Mouse (Mus musculus): Measurements from ENCODE around the gene Ddx58. TPM values are rescaled to one million over a fixed set of nuclear protein-coding genes. Genes with fewer than 3 reads are reported as not detected.

Gene Ddx58
- polyA plus RNA-seq, 1 experiment, result 22.8 TPM

DNA sequence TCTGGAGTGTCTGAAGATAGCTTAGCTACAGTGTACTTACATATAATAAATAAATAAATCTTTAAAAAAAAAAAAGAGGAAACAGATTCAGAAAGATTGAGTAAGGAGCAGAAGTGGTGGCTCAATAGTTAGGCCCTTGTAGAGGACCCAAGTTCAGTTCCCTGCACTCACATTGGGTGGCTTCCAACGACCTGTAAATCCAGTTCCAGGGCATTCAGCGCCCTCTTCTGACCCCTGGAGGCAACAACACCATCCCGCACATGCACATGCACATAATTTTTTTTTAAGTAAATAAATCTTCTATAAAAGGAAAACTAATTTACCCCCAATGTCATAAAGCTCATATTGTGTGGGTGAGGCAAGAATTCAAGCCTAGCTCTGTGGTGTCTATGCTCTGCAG lies 21.7 kb downstream of the Ddx58 start:
- WGBS, result 80% methylated on average over 3 of the region's 3 CpGs
- H3K4me3 ChIP-seq (ENCODE audit: control insufficient read depth, insufficient read depth, low read length), result no peak overlapping the region
- no peak overlapping the region for H3K27ac ChIP-seq (ENCODE audit: control insufficient read depth, insufficient read depth, low read length)
- DNase-seq, result peak; percentile 7
- TF ChIP-seq POLR2A (IDR thresholded peaks at IDR 0.05; ENCODE audit: control insufficient read depth, extremely low read depth, insufficient read depth, low read length, poor library complexity) (no peak), CTCF (IDR thresholded peaks at IDR 0.05; ENCODE audit: borderline replicate concordance, control insufficient read depth, extremely low read depth, insufficient read depth, low read length, poor library complexity) (no peak)
- H3K4me1 ChIP-seq (replicated peaks; ENCODE audit: control insufficient read depth, insufficient read depth, low read length), result 0 out of 2 replicates have a peak, but pooled peaks cover 2% of the 10 kb centered on the region
- H3K27me3 ChIP-seq (ENCODE audit: control insufficient read depth, insufficient read depth, low read length), result no peaks in the 10 kb centered on the region
- H3K36me3 ChIP-seq (ENCODE audit: control insufficient read depth, insufficient read depth, low read length), result peaks cover 36% of the 10 kb centered on the region

DNA sequence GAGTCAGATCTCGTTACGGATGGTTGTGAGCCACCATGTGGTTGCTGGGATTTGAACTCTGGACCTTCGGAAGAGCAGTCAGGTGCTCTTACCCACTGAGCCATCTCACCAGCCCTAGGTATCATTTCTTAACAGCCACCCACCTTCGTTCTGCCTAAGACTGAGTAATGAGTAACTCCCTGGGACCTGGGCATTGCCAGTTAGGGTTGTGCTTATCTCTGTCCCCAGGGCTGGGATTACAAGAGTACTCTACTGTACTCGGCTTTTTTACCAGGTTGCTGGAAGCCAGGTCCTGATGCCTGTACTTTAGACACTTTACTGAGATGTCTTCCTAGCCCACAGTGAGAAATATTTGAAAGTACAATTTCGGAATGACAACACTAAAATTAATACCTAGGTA lies 27.5 kb downstream of the Ddx58 start:
- DNase-seq, result no peak
- WGBS, result 96% methylated on average over 4 of the region's 6 CpGs
- no peak for TF ChIP-seq CTCF (IDR thresholded peaks at IDR 0.05; ENCODE audit: borderline replicate concordance, control insufficient read depth, extremely low read depth, insufficient read depth, low read length, poor library complexity)
- no peak for TF ChIP-seq POLR2A (IDR thresholded peaks at IDR 0.05; ENCODE audit: control insufficient read depth, extremely low read depth, insufficient read depth, low read length, poor library complexity)

DNA sequence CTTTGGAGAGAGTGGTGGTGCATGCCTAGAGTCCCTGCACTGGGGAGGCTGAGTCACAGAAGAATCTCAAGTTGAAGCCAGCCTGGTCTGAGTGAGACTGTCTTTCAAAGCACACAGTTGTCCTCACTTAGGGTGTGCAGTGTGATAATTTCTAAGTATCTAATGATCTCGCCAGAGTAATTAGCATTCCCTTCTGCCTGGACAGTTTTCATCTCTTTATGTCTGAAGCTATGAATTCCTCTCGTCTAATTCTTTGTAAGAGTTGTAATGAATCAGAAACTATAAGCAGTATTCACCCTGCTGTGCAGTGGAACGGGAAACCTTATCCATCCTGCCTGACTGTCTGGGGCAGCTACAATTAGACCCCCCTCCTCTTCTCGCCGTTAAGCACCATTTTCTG lies 31.9 kb downstream of the Ddx58 start:
- TF ChIP-seq POLR2A (IDR thresholded peaks at IDR 0.05; ENCODE audit: control insufficient read depth, extremely low read depth, insufficient read depth, low read length, poor library complexity), result no peak
- no peak for TF ChIP-seq CTCF (IDR thresholded peaks at IDR 0.05; ENCODE audit: borderline replicate concordance, control insufficient read depth, extremely low read depth, insufficient read depth, low read length, poor library complexity)
- Histone ChIP-seq H3K4me3 (ENCODE audit: control insufficient read depth, insufficient read depth, low read length) (no peak overlapping the region), H3K27ac (ENCODE audit: control insufficient read depth, insufficient read depth, low read length) (no peak overlapping the region), H3K36me3 (ENCODE audit: control insufficient read depth, insufficient read depth, low read length) (peaks cover 45% of the 10 kb centered on the region), H3K27me3 (ENCODE audit: control insufficient read depth, insufficient read depth, low read length) (no peaks in the 10 kb centered on the region), H3K4me1 (replicated peaks; ENCODE audit: control insufficient read depth, insufficient read depth, low read length) (no peaks in the 10 kb centered on the region)
- 96% methylated on average over 5 of the region's 5 CpGs for WGBS
- no peak for DNase-seq

More for the DNA sequence above, 27.5 kb downstream of the Ddx58 start:
- Histone ChIP-seq H3K27me3 (ENCODE audit: control insufficient read depth, insufficient read depth, low read length) (no peaks in the 10 kb centered on the region), H3K4me1 (replicated peaks; ENCODE audit: control insufficient read depth, insufficient read depth, low read length) (no peaks in the 10 kb centered on the region), H3K27ac (ENCODE audit: control insufficient read depth, insufficient read depth, low read length) (no peak overlapping the region), H3K36me3 (ENCODE audit: control insufficient read depth, insufficient read depth, low read length) (peaks cover 49% of the 10 kb centered on the region), H3K4me3 (ENCODE audit: control insufficient read depth, insufficient read depth, low read length) (no peak overlapping the region)

DNA sequence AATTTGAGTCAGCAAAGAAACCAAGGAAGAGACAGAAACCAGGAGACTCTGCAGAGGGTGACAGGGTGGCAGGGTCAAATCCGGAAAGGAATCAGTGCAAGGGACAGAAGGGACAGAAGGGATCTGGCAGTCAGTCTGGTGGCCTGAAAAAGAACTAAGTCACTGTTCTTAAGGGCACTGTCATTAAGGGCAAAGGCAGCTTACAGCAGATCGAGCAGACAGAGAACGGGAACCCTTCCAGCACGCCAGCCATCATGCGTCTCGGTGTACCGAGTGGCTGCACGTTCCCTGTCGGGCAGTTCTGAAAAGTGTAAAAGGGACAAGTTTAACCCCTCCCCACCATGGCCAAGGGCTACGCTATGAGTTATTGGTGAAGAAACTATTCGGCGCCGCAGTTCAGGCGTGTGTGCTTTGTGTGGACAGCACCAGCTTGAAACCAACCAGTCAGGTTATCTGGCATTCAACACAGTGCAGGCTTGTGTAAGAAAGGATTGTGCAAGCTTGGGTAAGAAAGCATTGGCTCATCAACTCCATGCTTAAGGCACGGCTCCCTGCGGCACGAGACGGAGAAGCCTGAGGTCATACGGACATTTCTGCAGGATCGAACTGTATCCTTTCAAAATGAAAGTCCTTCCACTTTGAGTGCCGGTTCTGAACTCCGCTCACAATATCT lies 34.3 kb downstream of the Ddx58 start:
- 96% methylated on average over 22 of the region's 22 CpGs for WGBS
- H3K36me3 ChIP-seq (ENCODE audit: control insufficient read depth, insufficient read depth, low read length), result peaks cover 35% of the 10 kb centered on the region
- no peak for DNase-seq
- no peaks in the 10 kb centered on the region for H3K27me3 ChIP-seq (ENCODE audit: control insufficient read depth, insufficient read depth, low read length)
- no peaks in the 10 kb centered on the region for H3K4me1 ChIP-seq (replicated peaks; ENCODE audit: control insufficient read depth, insufficient read depth, low read length)
- no peak for TF ChIP-seq CTCF (IDR thresholded peaks at IDR 0.05; ENCODE audit: borderline replicate concordance, control insufficient read depth, extremely low read depth, insufficient read depth, low read length, poor library complexity)
- no peak for TF ChIP-seq POLR2A (IDR thresholded peaks at IDR 0.05; ENCODE audit: control insufficient read depth, extremely low read depth, insufficient read depth, low read length, poor library complexity)
- H3K4me3 ChIP-seq (ENCODE audit: control insufficient read depth, insufficient read depth, low read length), result no peak overlapping the region
- no peak overlapping the region; the same call in 1 of the 2 replicates for H3K27ac ChIP-seq (ENCODE audit: control insufficient read depth, insufficient read depth, low read length)

DNA sequence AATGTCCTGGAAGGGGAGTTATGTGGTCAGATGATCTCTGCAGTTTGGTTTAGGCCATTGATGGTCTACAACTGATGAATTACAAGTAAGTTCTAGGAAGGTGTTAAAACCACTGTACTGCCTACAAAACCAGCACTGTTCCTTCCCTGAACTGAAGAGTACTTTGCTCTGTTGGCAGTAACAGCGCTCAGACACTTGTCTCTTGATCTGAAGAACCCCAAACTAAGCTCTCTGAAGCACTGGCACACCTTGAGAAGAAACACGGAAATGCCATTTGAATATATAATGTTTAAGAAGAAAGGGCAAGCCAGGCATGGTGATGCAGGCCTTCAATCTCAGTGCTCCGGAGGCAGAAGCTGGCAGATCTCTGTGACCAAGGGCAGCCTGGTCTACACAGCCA lies 35.3 kb downstream of the Ddx58 start:
- H3K36me3 ChIP-seq (ENCODE audit: control insufficient read depth, insufficient read depth, low read length), result peaks cover 30% of the 10 kb centered on the region
- no peak overlapping the region for H3K27ac ChIP-seq (ENCODE audit: control insufficient read depth, insufficient read depth, low read length)
- TF ChIP-seq CTCF (IDR thresholded peaks at IDR 0.05; ENCODE audit: borderline replicate concordance, control insufficient read depth, extremely low read depth, insufficient read depth, low read length, poor library complexity) (no peak), POLR2A (IDR thresholded peaks at IDR 0.05; ENCODE audit: control insufficient read depth, extremely low read depth, insufficient read depth, low read length, poor library complexity) (no peak)
- H3K4me3 ChIP-seq (ENCODE audit: control insufficient read depth, insufficient read depth, low read length), result no peak overlapping the region
- 96% methylated on average over 3 of the region's 3 CpGs for WGBS
- no peaks in the 10 kb centered on the region for H3K4me1 ChIP-seq (replicated peaks; ENCODE audit: control insufficient read depth, insufficient read depth, low read length)
- H3K27me3 ChIP-seq (ENCODE audit: control insufficient read depth, insufficient read depth, low read length), result no peaks in the 10 kb centered on the region
- DNase-seq, result no peak

DNA sequence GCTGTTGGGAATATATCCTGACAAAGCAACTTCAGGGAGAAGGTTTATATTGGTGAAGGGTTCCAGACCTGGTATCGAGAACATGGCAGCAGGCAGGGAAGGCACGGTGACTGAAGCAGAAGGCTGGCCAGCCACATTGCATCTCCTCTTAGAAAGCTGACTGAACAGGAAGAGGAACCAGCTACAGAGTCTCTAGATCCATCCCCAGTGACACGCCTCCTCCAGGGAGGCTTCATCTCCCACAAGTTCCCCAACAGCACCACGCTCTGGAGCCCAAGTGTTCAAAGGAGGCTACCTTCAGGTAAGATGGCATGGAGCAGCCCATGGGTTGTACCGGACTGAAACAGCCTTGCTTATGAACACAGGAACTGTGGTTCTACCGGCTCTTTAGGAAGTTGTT lies 37.4 kb downstream of the Ddx58 start:
- no peak overlapping the region for H3K4me3 ChIP-seq (ENCODE audit: control insufficient read depth, insufficient read depth, low read length)
- DNase-seq, result no peak
- H3K4me1 ChIP-seq (replicated peaks; ENCODE audit: control insufficient read depth, insufficient read depth, low read length), result no peaks in the 10 kb centered on the region
- no peak overlapping the region for H3K27ac ChIP-seq (ENCODE audit: control insufficient read depth, insufficient read depth, low read length)
- H3K27me3 ChIP-seq (ENCODE audit: control insufficient read depth, insufficient read depth, low read length), result no peaks in the 10 kb centered on the region
- WGBS, result 81% methylated on average over 6 of the region's 6 CpGs
- peaks cover 12% of the 10 kb centered on the region for H3K36me3 ChIP-seq (ENCODE audit: control insufficient read depth, insufficient read depth, low read length)
- TF ChIP-seq CTCF (IDR thresholded peaks at IDR 0.05; ENCODE audit: borderline replicate concordance, control insufficient read depth, extremely low read depth, insufficient read depth, low read length, poor library complexity) (no peak), POLR2A (IDR thresholded peaks at IDR 0.05; ENCODE audit: control insufficient read depth, extremely low read depth, insufficient read depth, low read length, poor library complexity) (no peak)
